Mouse (Mus musculus) forebrain, embryonic 11.5 days (tissue): ENCODE results near the gene Irgm1. TPM values are rescaled to one million over a fixed set of nuclear protein-coding genes. Genes with fewer than 3 reads are reported as not detected.
"Not testable (repeated sequence)": the region's sequence is repeated elsewhere in the genome, so short reads cannot be mapped to it uniquely, and the experiment has no call there.

ENCODE experiments used
- ATAC-seq: fragments of 200-750 bp; cut with Nextera tagmentation; replicated peaks from 2 replicates; pipeline ENCODE4 v1.8.0; 2017; ENCODE audit warnings: moderate TSS enrichment; ENCODE audit not compliant: low FRiP score
- DNase-seq: peaks from one replicate; pipeline ENCODE4 v3.0.0-alpha.2; 2017; ENCODE audit warnings: low spot score
- H3K27ac ChIP-seq: fragments of 300-500 bp; sonication (generic); 2 replicates; pipeline ENCODE4 v1.5.1; 2014; ENCODE audit warnings: low read depth, low read length
- H3K27me3 ChIP-seq: fragments of 300-500 bp; sonication (generic); 2 replicates; pipeline ENCODE4 v1.6.1; 2014; ENCODE audit warnings: mild to moderate bottlenecking, low read length, mixed read lengths; ENCODE audit not compliant: control insufficient read depth, insufficient read depth
- H3K36me3 ChIP-seq: fragments of 300-500 bp; sonication (generic); 2 replicates; pipeline ENCODE4 v1.6.1; 2014; ENCODE audit warnings: mild to moderate bottlenecking, low read length, moderate library complexity, mixed read lengths; ENCODE audit not compliant: control insufficient read depth, insufficient read depth
- H3K4me1 ChIP-seq: fragments of 300-500 bp; sonication (generic); replicated peaks from 2 replicates; pipeline ENCODE4 v1.6.1; 2014; ENCODE audit warnings: low read length, mixed read lengths; ENCODE audit not compliant: control insufficient read depth, insufficient read depth
- H3K4me2 ChIP-seq: fragments of 300-500 bp; sonication (generic); 2 replicates; pipeline ENCODE4 v1.6.1; 2014; ENCODE audit warnings: low read depth, mild to moderate bottlenecking, low read length, moderate library complexity, mixed read lengths; ENCODE audit not compliant: severe bottlenecking
- H3K4me3 ChIP-seq: fragments of 300-500 bp; sonication (generic); 2 replicates; pipeline ENCODE4 v1.5.1; 2014; ENCODE audit warnings: low read depth, low read length
- H3K9ac ChIP-seq: fragments of 300-500 bp; sonication (generic); 2 replicates; pipeline ENCODE4 v1.6.1; 2014; ENCODE audit warnings: low read length
- H3K9me3 ChIP-seq: fragments of 300-500 bp; sonication (generic); 2 replicates; pipeline ENCODE4 v1.6.1; 2016; ENCODE audit warnings: low read length, mixed read lengths; ENCODE audit not compliant: control insufficient read depth
- WGBS: fragments of 180-500 bp; shearing (Covaris S2); extraction: QIAGEN DNeasy Blood & Tissue Kit; methylation state at CpG from one replicate; pipeline ENCODE4 v1.1.7; 2014; 5-methylcytosine and 5-hydroxymethylcytosine counted together
- polyA plus RNA-seq: library from polyadenylated mRNA; unstranded; fragments of >200 nt; fragmentation: Nextera tagmentation; extraction: Ambion mirVana; gene quantifications from 2 replicates; pipeline ENCODE4 v1.2.1, GENCODE M21; 2014

The Irgm1 gene
- 1.5 TPM in 2 replicates for polyA plus RNA-seq

- H3K4me3 ChIP-seq = peak within 1 kb of the TSS; percentile 36
- H3K27me3 ChIP-seq = no peaks in the 10 kb centered on the region
- H3K36me3 ChIP-seq = no peaks in the 10 kb centered on the region
- no peaks in the 10 kb centered on the region for H3K9me3 ChIP-seq
- peak; percentile 53 for ATAC-seq
- H3K27ac ChIP-seq = no peak within 1 kb of the TSS
- DNase-seq = peak; percentile 69
- peak within 1 kb of the TSS; percentile 62 for H3K9ac ChIP-seq
- peaks cover 3% of the 10 kb centered on the region; the same call in 1 of the 2 replicates for H3K4me1 ChIP-seq
- H3K4me2 ChIP-seq = peak within 1 kb of the TSS; percentile 65
- WGBS = 2% methylated on average over 19 of the region's 19 CpGs
Observed at GRCm38 (mm10) chr11:48871201-48871772, at the start of gene Irgm1. Irgm1 (minus strand) TSS chr11:48871683.

- Histone ChIP-seq H3K4me1 (no peaks in the 10 kb centered on the region), H3K4me3 (no peak overlapping the region), H3K27me3 (no peaks in the 10 kb centered on the region), H3K9me3 (no peaks in the 10 kb centered on the region), H3K27ac (no peak overlapping the region), H3K9ac (no peak overlapping the region), H3K4me2 (no peak overlapping the region), H3K36me3 (no peaks in the 10 kb centered on the region)
- 95% methylated on average over 3 of the region's 3 CpGs for WGBS
- ATAC-seq = no peak
- no peak for DNase-seq
Observed at GRCm38 (mm10) chr11:48918380-48918779, 46.9 kb upstream of the Irgm1 start.

GRCm38 (mm10) chr11:48913611-48914010, 42.1 kb upstream of the Irgm1 start:
- Histone ChIP-seq H3K4me3 (no peak overlapping the region), H3K27me3 (no peaks in the 10 kb centered on the region), H3K4me2 (no peak overlapping the region), H3K27ac (no peak overlapping the region), H3K4me1 (no peaks in the 10 kb centered on the region), H3K9me3 (no peaks in the 10 kb centered on the region), H3K36me3 (no peaks in the 10 kb centered on the region), H3K9ac (no peak overlapping the region)
- ATAC-seq (no peak), DNase-seq (no peak)
- WGBS = 98% methylated on average over 1 of the region's 1 CpGs

- Histone ChIP-seq H3K9ac (no peak overlapping the region), H3K4me2 (no peak overlapping the region), H3K4me3 (no peak overlapping the region), H3K9me3 (no peaks in the 10 kb centered on the region), H3K27ac (no peak overlapping the region), H3K4me1 (no peaks in the 10 kb centered on the region), H3K27me3 (no peaks in the 10 kb centered on the region), H3K36me3 (no peaks in the 10 kb centered on the region)
- DNase-seq (no peak), ATAC-seq (no peak)
- whole genome bisulfite sequencing = 65% methylated on average over 1 of the region's 1 CpGs
Observed at GRCm38 (mm10) chr11:48908459-48908858, 37.0 kb upstream of the Irgm1 start.

GRCm38 (mm10) chr11:48902021-48902420, 30.5 kb upstream of the Irgm1 start, which contains the start of gene Gm5431:
Gm5431 (minus strand) TSS chr11:48902214.
- H3K4me1 ChIP-seq = no peaks in the 10 kb centered on the region
- H3K36me3 ChIP-seq = no peaks in the 10 kb centered on the region
- no peak within 1 kb of the TSS for H3K27ac ChIP-seq
- DNase-seq (no peak), ATAC-seq (no peak)
- no peaks in the 10 kb centered on the region for H3K9me3 ChIP-seq
- no peak within 1 kb of the TSS for H3K4me3 ChIP-seq
- no peaks in the 10 kb centered on the region for H3K27me3 ChIP-seq
- WGBS = 72% methylated on average over 2 of the region's 2 CpGs
- H3K9ac ChIP-seq = no peak within 1 kb of the TSS
- H3K4me2 ChIP-seq = no peak within 1 kb of the TSS

GRCm38 (mm10) chr11:48901567-48901930, 30.1 kb upstream of the Irgm1 start:
- H3K27me3 ChIP-seq, ATAC-seq, H3K4me3 ChIP-seq, H3K4me1 ChIP-seq, H3K9me3 ChIP-seq, H3K9ac ChIP-seq, H3K36me3 ChIP-seq, H3K4me2 ChIP-seq, DNase-seq, H3K27ac ChIP-seq: not testable (repeated sequence)
- WGBS = 84% methylated on average over 1 of the region's 1 CpGs

- H3K27ac ChIP-seq, H3K4me2 ChIP-seq, DNase-seq, H3K4me3 ChIP-seq, H3K9ac ChIP-seq, H3K4me1 ChIP-seq, H3K27me3 ChIP-seq, ATAC-seq, H3K36me3 ChIP-seq, H3K9me3 ChIP-seq: not testable (repeated sequence)
- WGBS = 87% methylated on average over 6 of the region's 6 CpGs
Observed at GRCm38 (mm10) chr11:48900654-48901566, 29.4 kb upstream of the Irgm1 start.

- H3K4me1 ChIP-seq = no peaks in the 10 kb centered on the region
- 78% methylated on average over 2 of the region's 2 CpGs for WGBS
- no peak for DNase-seq
- no peaks in the 10 kb centered on the region for H3K9me3 ChIP-seq
- no peaks in the 10 kb centered on the region for H3K27me3 ChIP-seq
- no peak overlapping the region for H3K9ac ChIP-seq
- H3K4me3 ChIP-seq = no peak overlapping the region
- H3K4me2 ChIP-seq = no peak overlapping the region
- no peak for ATAC-seq
- H3K36me3 ChIP-seq = no peaks in the 10 kb centered on the region
- H3K27ac ChIP-seq = no peak overlapping the region
Observed at GRCm38 (mm10) chr11:48898812-48899431, 27.4 kb upstream of the Irgm1 start.
